Mouse (Mus musculus) limb, embryonic 10.5 days (tissue): ENCODE measurements at regions not wholly inside any gene's neighbourhood (a gene's known extent, or its start where the extent isn't known, plus 50 kb on each side); places are given as distances from the start of the nearest gene placed in this dataset.

ENCODE experiments used
- DNase-seq: peaks from one replicate; pipeline ENCODE4 v3.0.0-alpha.2; 2017; ENCODE audit warnings: low spot score
- H3K27ac ChIP-seq: fragments of 300-500 bp; sonication (generic); 2 replicates; pipeline ENCODE4 v1.5.1; 2016; ENCODE audit warnings: mild to moderate bottlenecking
- H3K27me3 ChIP-seq: fragments of 300-500 bp; sonication (generic); 2 replicates; pipeline ENCODE4 v1.6.1; 2016; ENCODE audit warnings: low read depth, mild to moderate bottlenecking; ENCODE audit not compliant: poor library complexity, severe bottlenecking
- H3K36me3 ChIP-seq: fragments of 300-500 bp; sonication (generic); 2 replicates; pipeline ENCODE4 v1.6.1; 2016; ENCODE audit warnings: mild to moderate bottlenecking, moderate library complexity
- H3K4me1 ChIP-seq: fragments of 300-500 bp; sonication (generic); 2 replicates; pipeline ENCODE4 v1.6.1; 2016
- H3K4me3 ChIP-seq: fragments of 300-500 bp; sonication (generic); 2 replicates; pipeline ENCODE4 v1.5.1; 2016; ENCODE audit warnings: mild to moderate bottlenecking, moderate library complexity
- H3K9me3 ChIP-seq: fragments of 300-500 bp; sonication (generic); replicated peaks from 2 replicates; pipeline ENCODE4 v1.6.1; 2016; ENCODE audit warnings: mild to moderate bottlenecking
- WGBS: fragments of 180-500 bp; shearing (Covaris S2); methylation state at CpG from one replicate; pipeline ENCODE4 v1.1.7; 2016; 5-methylcytosine and 5-hydroxymethylcytosine counted together

DNA sequence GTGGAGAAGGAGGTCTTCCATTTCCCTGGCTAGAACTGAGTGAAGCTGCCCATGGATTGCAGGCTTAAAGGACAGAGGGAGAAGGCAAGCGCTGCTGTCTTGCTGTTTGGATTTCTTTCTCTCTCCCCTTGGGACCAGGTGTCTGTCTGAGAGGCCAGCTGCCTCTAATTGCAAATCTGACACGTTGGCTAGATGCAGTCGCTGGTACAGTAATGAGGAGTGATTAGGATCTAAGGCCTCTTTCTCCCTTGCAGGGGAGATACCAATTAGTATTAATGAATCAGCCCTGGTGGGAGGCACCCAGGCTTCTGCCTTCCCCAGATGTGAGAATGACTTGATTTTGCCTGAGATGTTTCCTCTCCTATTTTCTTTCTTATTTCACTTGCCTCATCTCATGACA lies 100.1 kb upstream of the Lyplal1 start:
- H3K27ac ChIP-seq, result peak overlapping the region; percentile 61; the same call in 1 of the 2 replicates
- no peaks in the 10 kb centered on the region for H3K27me3 ChIP-seq
- H3K9me3 ChIP-seq, result no peaks in the 10 kb centered on the region
- H3K4me1 ChIP-seq, result peaks cover 5% of the 10 kb centered on the region; the same call in 1 of the 2 replicates
- H3K4me3 ChIP-seq, result no peak overlapping the region
- H3K36me3 ChIP-seq, result no peaks in the 10 kb centered on the region
- 30% methylated on average over 3 of the region's 3 CpGs for WGBS
- no peak for DNase-seq

DNA sequence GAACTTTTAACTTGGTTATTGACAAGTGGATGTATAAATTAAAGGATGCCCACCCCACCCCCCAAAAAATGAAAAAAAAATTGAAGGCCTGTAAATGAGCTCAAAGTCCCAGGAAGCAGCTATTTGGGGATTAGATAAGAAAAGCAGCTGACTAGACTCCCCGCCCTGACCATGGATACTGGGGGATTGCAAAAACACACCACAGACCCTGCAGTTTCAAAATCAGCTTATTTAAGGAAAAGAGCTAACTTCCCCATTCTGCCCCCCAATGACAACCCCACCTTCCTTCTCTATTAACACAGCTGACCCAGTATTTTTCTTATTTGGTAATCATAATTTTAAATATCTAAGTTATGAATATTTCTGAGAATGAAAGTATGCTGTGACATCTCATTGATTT lies 87.0 kb upstream of the Lyplal1 start:
- no peaks in the 10 kb centered on the region for H3K9me3 ChIP-seq
- H3K4me3 ChIP-seq, result no peak overlapping the region
- WGBS, result 88% methylated on average over 1 of the region's 1 CpGs
- no peaks in the 10 kb centered on the region for H3K27me3 ChIP-seq
- H3K27ac ChIP-seq, result no peak overlapping the region
- no peaks in the 10 kb centered on the region for H3K4me1 ChIP-seq
- DNase-seq, result no peak
- no peaks in the 10 kb centered on the region for H3K36me3 ChIP-seq

DNA sequence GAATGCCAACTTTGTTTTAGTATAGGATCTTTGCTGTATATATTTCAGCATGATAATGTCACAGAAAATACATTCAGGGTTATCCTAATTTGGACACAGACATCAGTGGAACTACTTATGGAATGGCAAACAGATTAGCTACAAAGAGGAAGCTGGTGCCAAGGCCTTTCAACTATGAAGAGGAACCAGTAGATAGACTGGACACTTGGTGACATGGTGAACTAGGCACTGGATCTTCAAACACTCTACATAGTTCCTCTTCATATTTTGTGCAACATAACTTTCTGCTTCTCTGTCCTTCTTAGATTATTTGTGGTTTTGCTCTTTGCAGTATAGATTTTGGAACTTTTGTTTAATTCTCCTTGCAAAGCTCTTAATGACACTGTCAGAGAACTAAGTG lies 85.4 kb upstream of the Lyplal1 start:
- no peaks in the 10 kb centered on the region for H3K36me3 ChIP-seq
- DNase-seq, result no peak
- H3K27me3 ChIP-seq, result no peaks in the 10 kb centered on the region
- no peak overlapping the region for H3K4me3 ChIP-seq
- H3K9me3 ChIP-seq, result no peaks in the 10 kb centered on the region
- H3K27ac ChIP-seq, result no peak overlapping the region
- H3K4me1 ChIP-seq, result no peaks in the 10 kb centered on the region

DNA sequence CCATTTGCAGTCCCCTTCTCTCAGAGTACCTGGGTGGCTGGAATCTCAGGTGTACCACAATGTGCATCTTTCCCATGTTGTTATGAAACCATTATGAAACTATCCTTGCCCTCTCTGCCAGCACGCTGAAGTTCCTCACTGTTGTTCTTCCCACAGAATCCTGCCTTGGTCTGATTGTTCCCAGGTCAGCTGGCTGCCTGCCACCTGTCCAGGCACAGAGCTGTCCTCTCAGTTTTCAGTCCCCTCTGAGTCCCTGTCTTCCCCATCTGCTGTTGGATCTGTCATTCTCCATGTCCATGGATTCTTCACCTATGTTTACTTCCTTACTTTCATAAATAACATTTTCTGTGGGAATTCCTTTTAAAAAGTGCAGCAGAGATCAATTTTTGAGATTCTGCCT lies 81.3 kb upstream of the Lyplal1 start:
- H3K4me3 ChIP-seq, result no peak overlapping the region
- peaks cover 7% of the 10 kb centered on the region; the same call in 1 of the 2 replicates for H3K4me1 ChIP-seq
- WGBS, result 83% methylated on average over 1 of the region's 1 CpGs
- H3K36me3 ChIP-seq, result no peaks in the 10 kb centered on the region
- no peaks in the 10 kb centered on the region for H3K27me3 ChIP-seq
- DNase-seq, result no peak
- H3K27ac ChIP-seq, result no peak overlapping the region
- no peaks in the 10 kb centered on the region for H3K9me3 ChIP-seq

DNA sequence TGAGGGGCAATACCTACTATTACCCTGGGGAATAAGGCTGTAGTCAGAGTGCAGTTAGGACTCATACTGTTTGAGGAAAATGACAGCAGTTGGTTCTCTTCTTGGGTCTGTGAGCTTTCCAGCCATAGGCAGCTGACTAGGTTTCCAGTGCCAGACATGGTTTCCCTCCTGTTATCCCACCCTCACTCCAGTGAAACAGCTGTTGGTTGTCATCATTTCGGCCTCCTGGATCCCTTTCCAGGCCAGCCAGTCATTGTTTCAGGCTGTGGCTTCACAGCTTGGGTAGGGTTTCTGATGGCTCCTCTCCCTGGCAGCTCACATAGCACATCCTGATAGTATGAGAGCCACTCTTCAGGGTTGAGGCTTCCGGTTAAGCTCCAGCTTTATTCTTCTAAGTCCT lies 79.9 kb upstream of the Lyplal1 start:
- no peaks in the 10 kb centered on the region for H3K27me3 ChIP-seq
- H3K9me3 ChIP-seq, result no peaks in the 10 kb centered on the region
- no peaks in the 10 kb centered on the region for H3K36me3 ChIP-seq
- no peak overlapping the region for H3K27ac ChIP-seq
- 86% methylated on average over 2 of the region's 2 CpGs for WGBS
- no peak overlapping the region for H3K4me3 ChIP-seq
- DNase-seq, result no peak
- peaks cover 7% of the 10 kb centered on the region; the same call in 1 of the 2 replicates for H3K4me1 ChIP-seq

DNA sequence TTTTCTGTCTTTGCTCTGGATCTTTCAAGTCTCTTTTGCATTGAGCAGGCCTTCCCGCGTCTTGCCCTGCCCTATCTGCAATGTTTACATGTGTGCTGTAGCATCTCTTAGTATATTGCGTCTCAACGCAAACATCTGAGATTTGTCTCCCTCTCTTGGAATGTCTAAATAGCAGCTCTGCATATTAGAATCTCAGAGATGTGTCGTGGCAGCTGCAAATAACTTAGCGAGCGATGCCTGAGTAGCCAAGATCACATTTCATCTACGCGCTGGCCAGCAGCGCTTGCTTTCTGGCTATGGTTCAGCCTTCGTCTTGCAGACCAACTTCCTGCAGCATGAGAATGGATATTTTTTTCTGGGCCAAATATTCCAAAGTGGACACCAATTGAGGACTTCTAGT lies 72.3 kb upstream of the Lyplal1 start:
- Histone ChIP-seq H3K4me1 (peaks cover 6% of the 10 kb centered on the region; the same call in 1 of the 2 replicates), H3K4me3 (no peak overlapping the region), H3K36me3 (no peaks in the 10 kb centered on the region), H3K27me3 (no peaks in the 10 kb centered on the region), H3K9me3 (no peaks in the 10 kb centered on the region), H3K27ac (no peak overlapping the region)
- DNase-seq, result no peak
- 89% methylated on average over 11 of the region's 11 CpGs for WGBS

DNA sequence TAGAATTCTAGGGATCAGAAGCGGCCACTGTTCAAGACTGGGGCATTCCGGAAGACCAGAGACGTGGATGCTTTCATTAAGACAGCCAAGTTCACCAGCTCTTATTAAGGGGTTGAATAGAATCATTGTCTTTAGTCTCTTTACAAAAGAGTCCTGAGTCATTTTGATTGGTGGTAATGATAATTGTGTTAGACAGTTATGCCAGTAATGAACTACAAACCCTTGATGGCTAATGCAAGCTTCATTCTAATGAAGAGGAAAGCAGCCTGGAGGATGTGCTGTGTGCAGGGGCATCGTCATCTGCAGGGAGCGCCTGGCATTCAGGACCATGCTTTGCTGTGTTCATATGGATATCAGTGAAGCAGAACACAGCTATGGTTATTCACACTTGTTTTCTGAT lies 70.3 kb upstream of the Lyplal1 start:
- 91% methylated on average over 5 of the region's 5 CpGs for WGBS
- H3K4me3 ChIP-seq, result no peak overlapping the region
- peaks cover 23% of the 10 kb centered on the region for H3K4me1 ChIP-seq
- H3K27ac ChIP-seq, result no peak overlapping the region
- H3K27me3 ChIP-seq, result no peaks in the 10 kb centered on the region
- H3K9me3 ChIP-seq, result no peaks in the 10 kb centered on the region
- no peak for DNase-seq
- no peaks in the 10 kb centered on the region for H3K36me3 ChIP-seq

DNA sequence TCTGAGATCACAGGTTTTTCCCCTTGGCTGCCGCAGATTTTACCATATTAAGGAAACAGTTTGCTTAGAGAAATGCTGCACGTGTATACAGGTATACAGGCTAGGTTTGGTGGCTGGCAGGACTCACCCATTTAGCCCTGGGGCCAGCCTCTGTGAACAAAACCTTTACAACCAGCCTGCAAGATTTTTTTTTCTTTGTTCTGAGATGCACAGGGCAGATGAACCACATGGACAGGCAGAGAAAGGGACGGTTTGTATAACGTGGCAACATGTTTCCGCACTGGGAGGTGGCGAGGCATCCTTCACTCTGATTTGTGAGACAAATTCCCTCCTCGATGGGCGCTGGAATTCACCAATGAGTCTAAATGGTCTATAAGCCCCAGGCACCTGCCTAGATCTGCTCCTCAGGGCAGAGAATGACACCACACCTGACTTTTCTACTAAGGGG lies 66.1 kb upstream of the Lyplal1 start:
- DNase-seq, result no peak
- Histone ChIP-seq H3K9me3 (no peaks in the 10 kb centered on the region), H3K4me3 (peak overlapping the region; percentile 36; the same call in 1 of the 2 replicates), H3K27me3 (no peaks in the 10 kb centered on the region), H3K4me1 (peaks cover 30% of the 10 kb centered on the region), H3K27ac (peak overlapping the region; percentile 78), H3K36me3 (no peaks in the 10 kb centered on the region)
- WGBS, result 74% methylated on average over 8 of the region's 8 CpGs

DNA sequence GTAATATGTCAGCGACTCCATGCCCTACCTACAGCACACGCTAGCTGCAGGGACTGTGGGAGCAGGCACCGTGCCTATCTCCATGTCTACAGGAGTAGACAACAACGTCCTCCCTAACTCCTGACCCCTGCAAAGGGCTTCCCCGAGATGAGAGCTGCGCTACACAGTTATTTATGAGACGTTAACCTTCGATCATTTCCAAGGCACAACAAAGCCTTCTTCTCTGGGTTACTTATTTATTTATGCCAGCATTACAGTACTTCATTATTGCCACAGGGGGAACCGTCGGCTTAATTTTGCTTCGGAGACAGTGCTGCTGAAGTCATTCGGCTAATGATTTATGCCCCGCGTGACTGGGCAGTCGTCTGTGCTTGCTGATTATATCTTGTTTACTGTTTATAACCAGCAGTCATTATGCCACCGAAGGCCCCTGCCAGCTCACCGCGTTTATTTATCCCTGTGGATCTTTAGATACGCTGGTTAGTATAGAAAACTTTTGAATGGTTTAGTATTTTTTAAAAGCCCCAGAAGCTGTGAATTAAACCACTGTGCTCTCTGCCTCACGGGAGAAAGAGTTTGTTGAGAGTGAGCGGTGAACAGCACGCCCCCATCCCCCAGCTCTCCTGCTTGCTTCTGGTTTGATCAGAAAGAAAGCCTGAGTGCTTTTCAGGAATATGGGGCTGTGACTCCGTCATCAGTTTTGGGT lies 65.5 kb upstream of the Lyplal1 start:
- Histone ChIP-seq H3K36me3 (no peaks in the 10 kb centered on the region), H3K27ac (peak overlapping the region; percentile 78), H3K4me1 (peaks cover 30% of the 10 kb centered on the region), H3K27me3 (no peaks in the 10 kb centered on the region), H3K9me3 (no peaks in the 10 kb centered on the region), H3K4me3 (peak overlapping the region; percentile 36)
- peak; percentile 66 for DNase-seq
- WGBS, result 44% methylated on average over 23 of the region's 23 CpGs

DNA sequence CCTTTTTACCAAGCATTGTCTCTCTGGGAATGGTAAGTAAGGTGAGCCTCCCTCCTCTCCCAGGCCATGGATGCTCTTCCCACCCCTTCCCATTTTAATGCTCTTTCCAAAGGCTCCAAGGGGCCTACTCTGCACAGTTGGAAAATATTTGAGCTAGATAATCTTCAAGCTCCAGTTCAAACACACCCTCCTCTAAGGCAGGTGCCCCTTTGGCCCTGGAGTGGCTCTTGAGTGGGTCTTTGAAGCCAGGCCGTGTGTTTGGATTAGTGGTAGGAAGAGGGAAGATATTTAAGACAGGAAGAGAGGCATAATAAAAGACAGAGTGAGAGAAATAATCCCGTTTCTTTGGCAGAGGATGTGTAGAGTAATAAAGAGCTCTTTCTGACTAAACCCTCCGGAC lies 59.9 kb upstream of the Lyplal1 start:
- WGBS, result 57% methylated on average over 3 of the region's 3 CpGs
- H3K27me3 ChIP-seq, result no peaks in the 10 kb centered on the region
- H3K27ac ChIP-seq, result no peak overlapping the region
- no peaks in the 10 kb centered on the region for H3K9me3 ChIP-seq
- no peak for DNase-seq
- H3K36me3 ChIP-seq, result no peaks in the 10 kb centered on the region
- peaks cover 15% of the 10 kb centered on the region for H3K4me1 ChIP-seq
- H3K4me3 ChIP-seq, result no peak overlapping the region

DNA sequence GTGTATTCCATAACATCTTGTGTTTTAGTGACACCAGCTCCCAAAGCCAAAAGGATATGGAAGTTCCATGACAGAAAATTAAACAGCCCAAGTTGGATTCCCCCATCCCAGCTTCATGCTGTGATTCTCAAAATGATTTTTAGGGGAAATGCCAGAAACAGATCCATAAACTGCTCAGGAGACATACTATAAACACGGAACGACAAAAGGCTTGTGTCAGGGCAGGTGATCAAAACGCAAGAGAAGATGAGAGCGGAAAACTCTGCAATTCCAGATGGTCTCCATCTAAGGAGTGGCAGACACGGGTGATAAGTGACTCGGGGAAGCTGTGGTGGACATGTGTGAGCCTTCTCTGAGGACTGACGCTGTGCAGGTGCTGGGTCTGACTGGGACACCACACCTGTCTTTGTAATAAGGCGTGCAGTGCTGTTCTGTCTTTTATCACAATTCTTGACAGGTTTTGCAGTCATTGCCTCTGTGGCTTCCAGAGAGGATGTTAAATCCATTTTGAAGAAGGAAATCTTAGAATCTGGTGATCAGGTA lies 56.4 kb upstream of the Lyplal1 start:
- Histone ChIP-seq H3K9me3 (no peaks in the 10 kb centered on the region), H3K27me3 (no peaks in the 10 kb centered on the region), H3K4me1 (peaks cover 18% of the 10 kb centered on the region), H3K36me3 (no peaks in the 10 kb centered on the region), H3K4me3 (no peak overlapping the region), H3K27ac (no peak overlapping the region)
- WGBS, result 46% methylated on average over 8 of the region's 8 CpGs
- DNase-seq, result no peak

DNA sequence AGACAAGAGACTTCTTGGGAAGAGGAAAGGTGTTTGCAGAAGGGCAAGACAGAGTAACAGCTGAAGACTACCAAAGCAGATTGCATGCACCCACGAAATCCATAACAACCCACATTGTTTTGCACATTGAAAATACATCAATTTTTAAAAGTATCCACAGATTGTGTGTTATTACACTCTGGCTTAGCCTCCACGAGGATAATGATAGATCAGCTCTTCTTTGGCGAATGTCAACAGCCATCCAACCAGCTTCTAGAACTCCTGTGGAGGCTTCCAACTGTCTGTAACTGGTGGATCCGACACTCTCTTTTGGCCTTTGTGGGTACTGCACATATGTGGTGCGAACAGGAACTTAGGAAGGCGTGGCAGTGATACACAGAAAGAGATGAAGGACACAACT lies 54.6 kb upstream of the Lyplal1 start:
- Histone ChIP-seq H3K4me3 (no peak overlapping the region), H3K36me3 (no peaks in the 10 kb centered on the region), H3K27me3 (no peaks in the 10 kb centered on the region), H3K4me1 (peaks cover 18% of the 10 kb centered on the region), H3K27ac (no peak overlapping the region), H3K9me3 (no peaks in the 10 kb centered on the region)
- 88% methylated on average over 6 of the region's 6 CpGs for WGBS
- no peak for DNase-seq
